Mouse (Mus musculus) CD8-positive naive resting alpha-beta T cell, adult 2 months (primary cell): ENCODE data around the gene Tmtc2.

ENCODE experiments used
- DNase-seq, 2 experiments: peaks; one replicate each; pipeline ENCODE4 v3.0.0; 2022; ENCODE audit warnings: low read depth in 2 of 2, low spot score in 2 of 2

The Tmtc2 gene

DNA sequence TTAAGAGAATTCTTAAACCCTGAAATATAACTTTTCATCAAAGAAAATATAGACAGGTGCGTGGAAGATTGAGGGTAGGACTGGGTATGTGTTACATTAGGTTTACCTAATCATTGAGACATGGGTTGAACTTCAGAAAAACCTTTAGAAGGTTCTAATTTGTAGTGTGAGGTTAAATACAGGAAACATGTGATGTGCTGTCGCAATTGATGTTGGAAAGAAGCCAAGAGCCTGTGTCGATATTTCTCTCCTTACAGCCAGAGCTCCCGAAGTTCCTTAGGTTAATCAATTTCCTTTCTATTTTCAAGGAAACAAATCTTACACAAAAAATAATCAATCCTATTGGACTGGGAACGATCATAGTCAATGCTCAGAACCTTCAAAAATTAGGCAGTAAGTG, 261.3 kb downstream of the Tmtc2 start:
- DNase-seq: no peak

DNA sequence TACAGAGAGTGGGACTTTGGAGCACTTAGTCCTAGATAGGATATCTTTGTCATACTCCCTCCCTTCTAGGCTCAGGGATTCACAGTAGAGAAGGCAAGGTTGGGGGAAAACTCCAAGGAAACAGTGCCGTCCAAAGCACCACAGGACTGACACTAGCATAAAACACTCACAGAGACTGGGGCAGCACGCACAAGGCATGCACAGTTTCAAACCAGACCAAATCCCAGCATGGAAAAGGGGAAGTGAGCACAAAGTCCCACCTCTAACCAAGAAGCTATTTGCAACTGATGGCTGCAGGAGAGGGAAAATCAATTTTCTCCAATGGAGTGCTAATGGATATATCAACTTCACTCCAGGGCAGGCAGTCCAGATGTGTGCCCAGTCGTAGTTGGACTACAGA, 276.7 kb downstream of the Tmtc2 start:
- DNase-seq: no peak

DNA sequence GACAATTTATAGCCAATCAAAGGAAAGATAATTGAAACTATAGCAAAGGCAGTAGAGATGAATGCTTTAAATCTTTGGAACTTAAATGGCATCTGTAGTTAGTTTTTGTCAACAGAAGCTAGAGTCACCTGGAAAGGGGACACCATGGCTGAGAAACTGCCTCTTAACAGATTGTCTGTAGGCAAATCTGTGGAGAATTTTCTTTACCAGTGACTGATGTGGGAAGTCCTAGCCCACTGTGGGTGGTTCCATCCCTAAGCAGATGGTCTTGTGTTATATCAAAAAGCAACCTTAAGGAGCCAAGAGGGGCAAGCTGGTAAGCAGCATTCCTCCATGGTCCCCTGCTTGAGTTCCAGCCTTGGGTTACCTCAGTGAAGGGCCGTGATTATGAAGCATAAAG, 281.3 kb downstream of the Tmtc2 start:
- no peak for DNase-seq

DNA sequence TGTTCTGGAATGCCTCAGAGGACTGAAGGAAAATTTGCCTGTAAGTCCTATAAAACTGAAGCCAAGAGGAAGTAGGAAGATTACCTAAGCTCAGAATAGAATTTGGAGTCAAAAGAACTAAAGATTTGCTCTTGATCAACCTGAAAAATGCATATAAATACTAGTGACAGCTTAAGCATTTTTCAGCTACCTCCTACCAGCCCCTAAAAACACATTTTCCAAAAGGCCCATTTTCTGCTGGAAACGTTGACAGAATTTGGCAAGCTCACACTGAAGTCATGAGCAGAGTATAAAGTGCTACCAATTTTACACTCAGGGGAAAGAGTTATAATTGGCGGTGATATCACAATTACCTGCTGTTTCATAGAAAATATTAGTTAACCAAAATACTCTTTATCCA, 285.8 kb downstream of the Tmtc2 start:
- no peak for DNase-seq

DNA sequence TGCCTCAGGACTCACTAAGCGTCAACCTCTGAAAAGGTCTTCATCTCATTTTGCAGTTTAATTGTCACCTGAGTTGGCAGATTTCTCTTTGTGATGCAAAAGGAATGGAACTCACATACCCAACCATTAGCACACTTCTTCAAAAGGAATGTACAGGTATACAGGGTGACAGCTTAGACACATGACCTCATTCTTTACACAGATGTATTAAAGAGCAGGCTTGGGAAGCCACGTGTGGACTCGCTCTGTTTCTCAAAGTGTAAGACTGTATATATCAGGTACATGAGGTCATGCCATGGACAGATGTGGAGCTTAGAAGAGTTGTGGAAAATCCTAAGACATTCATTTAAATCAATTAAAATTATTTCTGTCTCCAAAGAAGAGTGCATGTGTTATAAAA, 286.7 kb downstream of the Tmtc2 start:
- DNase-seq: no peak

DNA sequence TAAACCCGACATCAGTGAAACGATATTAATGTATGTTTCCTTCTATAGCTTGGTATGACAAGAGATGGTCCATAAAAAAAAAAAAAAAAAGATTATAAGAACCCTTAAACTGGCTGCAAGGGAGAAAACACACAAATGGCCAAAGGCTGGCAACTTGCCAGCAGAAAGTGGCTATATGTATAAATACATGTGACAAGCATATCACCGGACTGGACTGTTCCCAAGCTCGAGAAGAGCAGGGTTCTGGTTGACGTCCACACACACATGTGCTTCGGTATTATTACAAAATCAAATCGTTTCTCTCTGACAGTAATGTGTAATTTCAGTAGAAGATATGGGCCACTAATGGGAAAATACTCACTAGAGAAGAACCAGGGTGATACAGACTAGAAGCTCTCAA, 287.2 kb downstream of the Tmtc2 start:
- DNase-seq: no peak

DNA sequence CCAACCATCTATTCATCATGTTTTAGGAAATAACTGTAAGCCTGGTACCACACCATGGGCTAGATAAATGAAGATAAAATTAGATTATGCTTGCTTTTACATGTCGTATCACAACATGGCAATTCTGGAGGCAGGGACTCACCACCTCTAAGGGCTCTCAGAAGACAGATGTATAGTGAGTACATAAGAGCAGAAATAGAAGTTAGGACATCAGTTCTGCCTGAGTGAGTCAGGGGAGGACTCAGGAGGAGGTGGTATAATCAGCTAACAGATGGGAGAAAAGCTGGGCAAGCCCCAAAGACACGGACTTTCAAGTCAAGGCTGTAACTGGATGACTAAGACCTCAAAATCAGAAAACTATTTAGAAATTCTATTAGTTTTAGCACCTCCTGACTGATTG, 288.0 kb downstream of the Tmtc2 start:
- no peak for DNase-seq

DNA sequence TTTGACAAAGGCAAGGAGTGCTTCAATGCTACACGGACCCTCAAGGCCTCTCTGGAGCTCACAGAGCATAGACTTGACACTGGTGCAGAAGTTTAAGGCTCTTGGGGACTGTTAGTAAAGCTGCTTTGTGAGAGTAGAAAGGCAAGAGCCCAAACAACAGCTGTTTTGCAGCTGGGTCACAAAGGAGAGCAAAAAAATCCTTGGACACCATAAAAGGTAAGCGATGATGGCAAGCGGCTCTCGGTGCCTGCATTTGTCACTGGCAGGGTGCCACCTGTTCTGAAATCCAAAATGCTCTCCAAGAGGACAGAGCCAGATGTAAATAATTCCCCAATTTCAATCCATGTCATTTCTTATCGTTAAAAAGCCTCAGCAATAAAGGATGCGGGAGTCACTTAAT, 290.1 kb downstream of the Tmtc2 start:
- DNase-seq: no peak

DNA sequence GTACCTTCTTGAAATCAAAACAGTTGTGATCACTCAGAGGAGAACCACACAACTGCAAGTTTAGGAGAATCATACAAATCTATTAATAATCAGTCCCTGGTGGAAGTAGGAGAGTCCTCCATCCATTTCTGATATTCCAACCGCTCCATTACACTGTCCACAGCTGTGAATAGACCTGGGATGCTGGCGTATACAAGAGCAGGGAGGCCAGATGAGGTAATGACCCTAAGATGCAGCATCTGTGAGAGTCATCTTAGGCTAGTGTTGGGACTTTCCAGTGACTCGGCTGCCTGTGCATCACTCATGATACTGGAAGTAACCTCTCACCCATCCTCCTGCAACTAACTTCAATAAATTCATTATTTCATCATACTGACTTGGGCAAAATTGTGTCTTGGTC, 293.3 kb downstream of the Tmtc2 start:
- DNase-seq: no peak

DNA sequence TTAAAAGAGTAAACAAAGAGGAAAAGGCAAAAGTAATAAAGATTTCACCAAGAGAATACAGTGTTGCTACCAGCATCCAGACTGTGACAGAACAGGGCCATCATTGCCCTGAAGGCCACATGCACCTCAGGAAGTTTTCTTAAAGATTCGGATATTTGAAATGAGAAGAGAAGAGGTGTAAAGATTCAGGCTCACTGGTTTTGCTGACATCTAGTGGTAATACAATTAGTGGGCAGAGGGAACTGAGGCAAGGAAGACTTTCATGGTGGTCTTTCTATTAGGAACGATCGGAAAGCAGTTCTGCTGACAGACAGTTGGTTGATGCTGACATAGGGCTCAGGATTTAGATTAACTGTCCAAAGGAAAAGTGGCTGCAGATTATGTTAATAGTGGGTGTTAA, 314.2 kb downstream of the Tmtc2 start:
- DNase-seq: no peak

DNA sequence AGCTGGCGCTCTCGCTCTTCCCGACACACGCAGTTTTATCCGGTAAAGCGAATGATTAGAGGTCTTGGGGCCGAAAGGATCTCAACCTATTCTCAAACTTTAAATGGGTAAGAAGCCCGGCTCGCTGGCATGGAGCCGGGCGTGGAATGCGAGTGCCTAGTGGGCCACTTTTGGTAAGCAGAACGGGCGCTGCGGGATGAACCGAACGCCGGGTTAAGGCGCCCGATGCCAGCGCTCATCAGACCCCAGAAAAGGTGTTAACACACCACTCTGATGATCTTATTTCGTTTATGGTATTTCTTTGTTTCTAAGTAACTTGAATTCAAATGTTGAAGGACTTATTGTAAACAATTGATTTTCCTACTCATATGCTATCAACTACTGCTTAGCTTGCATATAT, 336.0 kb downstream of the Tmtc2 start:
- DNase-seq: peak; percentile 42 to 71

DNA sequence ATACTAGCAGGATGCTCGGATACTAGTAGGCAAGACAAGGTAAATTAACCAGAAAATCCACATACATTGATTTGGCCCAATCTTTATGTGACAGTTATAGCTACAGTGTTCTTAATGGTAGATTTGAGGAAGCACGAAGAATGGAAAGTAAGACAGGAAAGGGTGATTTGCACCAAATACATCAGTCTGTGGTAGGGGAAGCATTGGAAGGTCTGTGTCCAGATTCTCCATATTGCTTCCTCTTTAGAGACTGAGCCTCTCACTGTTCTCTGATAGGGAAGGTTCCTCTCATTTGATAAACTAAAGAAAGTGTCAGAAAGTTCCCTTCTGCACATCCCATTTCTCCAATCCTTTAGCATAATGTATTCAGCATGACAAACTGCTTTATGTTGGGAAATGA, 341.4 kb downstream of the Tmtc2 start:
- no peak for DNase-seq

DNA sequence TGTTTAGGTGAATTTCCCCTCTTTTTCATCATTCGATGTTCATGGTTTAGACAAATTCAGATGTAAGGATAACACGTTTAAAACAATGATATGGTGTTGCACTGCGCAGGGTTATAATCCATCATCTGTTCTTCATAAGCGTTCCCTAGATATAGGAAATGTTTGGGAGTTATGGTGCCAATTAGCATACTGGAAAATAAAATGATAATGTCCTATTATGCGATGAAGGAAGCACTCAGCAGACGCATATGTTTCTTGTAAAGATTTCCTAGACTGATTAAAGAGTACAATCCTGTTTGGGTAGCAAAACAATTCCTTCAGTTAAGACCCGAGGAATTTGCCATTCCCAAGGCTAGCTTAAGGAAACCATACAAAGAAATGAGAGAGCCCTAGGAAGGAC, 343.8 kb downstream of the Tmtc2 start:
- no peak for DNase-seq

DNA sequence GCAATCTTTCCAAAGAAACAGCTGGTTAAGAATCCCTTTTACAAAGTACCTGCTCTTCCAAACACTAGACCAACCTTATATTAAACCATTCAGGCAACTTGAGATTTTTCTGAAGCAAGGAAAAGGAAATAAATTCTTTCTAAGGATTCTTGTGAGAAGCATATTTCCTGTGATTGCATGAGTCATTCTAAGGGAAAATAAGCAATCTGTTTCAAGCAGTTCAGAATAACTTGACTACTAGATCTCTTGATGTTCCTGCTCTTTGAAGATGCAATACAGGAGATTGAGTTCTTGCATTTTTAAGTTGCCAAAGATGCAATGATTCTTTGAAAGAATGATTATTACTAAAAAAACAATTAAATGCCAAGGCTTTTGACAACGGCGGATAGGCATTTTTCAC, 345.6 kb downstream of the Tmtc2 start:
- DNase-seq: no peak

DNA sequence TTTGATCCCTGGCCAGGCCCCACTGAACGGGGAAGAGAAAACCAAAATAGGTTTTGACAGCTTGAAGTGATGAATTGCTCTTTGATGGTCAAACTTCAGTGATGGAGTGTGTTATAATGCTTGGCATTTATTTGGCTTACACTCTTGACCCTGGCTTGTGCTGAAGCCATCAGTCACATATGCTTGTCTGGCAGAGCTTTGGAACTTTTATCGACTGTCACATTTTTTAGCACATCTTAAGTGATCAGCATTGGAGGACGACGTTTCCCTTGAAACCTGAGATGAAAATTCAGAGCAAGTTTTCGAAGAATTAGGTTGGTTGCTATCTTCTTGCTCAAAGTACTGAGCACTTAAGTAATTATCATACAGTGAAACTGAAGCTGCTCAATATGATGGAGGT, 346.6 kb downstream of the Tmtc2 start:
- DNase-seq: no peak

DNA sequence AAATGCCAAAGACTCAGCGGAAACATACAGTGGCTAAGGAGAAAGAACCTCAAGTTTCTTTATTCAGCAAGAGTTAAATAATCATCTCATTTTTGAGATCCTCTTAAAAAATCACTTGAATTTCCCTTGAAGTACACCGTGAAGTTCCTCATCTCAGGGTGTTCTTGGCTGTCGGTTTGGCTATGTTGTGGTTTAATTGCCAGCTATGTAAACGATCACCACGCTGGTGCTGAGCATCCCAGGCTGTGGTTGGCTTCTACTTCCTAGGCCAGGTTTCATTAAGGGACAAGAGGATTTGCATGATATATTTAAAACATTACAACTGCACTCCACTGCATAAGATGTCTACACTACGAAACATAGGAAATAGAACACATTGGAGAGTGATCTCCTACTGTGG, 348.5 kb downstream of the Tmtc2 start:
- no peak for DNase-seq

DNA sequence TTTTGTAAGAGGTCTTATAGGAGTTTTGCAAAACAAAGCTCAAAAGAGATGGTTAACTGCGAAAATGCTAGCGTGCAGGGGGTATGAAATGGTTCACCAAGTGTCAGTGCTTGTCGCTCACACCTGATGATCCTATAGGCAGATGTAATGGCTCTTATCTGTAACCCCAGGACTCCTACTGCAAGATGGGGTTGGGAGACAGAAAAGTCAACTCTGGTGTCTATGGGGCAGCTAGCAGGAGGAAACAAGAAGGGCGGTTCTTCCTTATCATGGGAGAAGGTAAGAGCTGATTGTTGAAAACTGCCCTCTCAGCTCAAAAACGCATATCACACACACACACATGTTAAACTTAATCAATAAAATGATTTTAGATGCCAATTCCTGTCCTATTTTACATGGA, 351.3 kb downstream of the Tmtc2 start:
- no peak for DNase-seq

DNA sequence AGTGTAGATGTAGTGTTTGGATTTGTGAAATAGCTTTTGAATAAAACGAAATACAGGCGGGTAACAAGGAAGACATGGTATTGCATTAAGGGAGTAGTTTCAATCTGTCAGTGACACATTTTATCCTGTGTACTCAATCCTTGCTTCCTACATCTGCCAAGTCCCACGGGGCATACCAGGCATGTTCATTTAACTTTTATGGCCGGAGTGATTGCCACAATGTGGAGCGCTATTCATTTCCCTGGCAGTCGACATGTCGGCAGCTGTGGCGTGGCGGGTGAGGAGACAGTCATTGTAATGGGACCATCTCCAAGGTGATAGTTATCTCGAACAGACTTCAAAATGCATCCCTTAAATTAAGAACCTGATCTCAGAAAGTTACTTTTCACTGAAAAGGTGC, 372.8 kb downstream of the Tmtc2 start:
- no peak for DNase-seq

DNA sequence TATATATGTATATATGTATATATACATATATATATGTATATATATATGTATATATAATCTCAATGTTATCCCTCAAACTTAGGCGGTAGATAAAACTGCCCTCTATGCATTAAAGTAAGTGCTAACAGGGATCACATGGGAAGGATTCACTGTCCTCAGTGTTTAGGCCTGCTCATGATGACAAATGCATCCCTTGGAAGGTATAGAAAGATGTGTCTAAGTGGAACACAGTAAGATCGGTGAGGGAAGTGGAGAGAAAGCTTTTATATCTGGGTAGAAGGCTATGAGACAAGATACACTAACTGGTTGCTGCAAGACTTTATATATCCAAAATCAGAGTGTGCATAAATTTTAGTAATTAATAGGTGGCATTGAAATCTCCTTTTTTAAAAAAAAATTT, 373.6 kb downstream of the Tmtc2 start:
- DNase-seq: no peak

DNA sequence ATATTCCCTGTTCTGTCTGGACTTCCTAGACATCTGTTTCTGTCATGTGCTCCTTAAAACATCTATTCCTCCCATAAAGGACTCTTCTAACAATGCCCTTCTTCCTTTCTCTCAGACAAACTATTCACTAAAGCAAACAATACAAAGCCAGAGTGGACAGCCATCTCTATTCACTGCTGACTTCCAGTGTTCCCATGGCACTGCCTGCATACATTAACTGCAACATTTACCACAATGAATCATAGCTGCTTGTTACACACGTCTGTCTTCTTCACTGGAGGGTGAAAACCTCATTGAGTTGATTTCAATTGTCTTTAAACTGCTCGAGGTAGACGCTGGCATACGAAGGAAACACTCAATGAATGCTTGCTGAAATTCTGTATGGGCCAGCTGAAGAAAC, 374.2 kb downstream of the Tmtc2 start:
- DNase-seq: no peak

DNA sequence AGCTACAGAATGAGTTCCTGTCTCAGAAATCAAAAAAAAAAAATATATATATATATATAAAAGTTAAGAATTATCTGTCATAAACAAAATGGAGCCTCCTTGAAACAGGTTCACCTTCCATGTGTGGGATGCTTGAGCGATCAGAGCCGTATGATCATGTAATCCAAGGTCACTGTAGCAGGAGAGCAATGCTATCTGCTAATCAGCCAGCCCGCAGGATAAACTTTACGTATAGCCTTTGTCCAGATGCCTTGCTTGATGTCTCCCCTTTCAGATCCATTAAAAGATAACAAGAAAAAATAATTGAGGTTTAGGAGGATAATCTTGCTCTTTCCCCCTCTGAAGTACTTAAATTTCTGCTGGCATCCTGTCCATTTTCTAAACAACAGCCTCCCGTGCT, 374.7 kb downstream of the Tmtc2 start:
- DNase-seq: no peak

DNA sequence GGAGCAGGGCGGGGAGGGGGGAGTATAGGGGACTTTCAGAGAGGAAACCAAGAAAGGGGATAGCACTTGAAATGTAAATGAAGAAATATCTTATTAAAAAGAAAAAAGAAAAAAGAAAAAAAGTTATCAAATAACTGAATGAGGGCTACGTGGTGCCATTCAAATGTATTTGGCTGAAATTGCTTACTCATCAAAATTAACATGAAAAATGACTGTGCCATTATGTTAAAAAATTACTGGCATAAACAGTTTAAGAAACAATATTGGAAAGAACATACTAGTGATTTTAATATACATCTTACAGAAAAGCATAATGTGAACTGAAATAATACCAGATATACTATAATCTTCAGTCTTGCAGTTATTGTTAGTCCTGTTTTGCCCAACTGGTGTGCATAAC, 378.9 kb downstream of the Tmtc2 start:
- DNase-seq: no peak

DNA sequence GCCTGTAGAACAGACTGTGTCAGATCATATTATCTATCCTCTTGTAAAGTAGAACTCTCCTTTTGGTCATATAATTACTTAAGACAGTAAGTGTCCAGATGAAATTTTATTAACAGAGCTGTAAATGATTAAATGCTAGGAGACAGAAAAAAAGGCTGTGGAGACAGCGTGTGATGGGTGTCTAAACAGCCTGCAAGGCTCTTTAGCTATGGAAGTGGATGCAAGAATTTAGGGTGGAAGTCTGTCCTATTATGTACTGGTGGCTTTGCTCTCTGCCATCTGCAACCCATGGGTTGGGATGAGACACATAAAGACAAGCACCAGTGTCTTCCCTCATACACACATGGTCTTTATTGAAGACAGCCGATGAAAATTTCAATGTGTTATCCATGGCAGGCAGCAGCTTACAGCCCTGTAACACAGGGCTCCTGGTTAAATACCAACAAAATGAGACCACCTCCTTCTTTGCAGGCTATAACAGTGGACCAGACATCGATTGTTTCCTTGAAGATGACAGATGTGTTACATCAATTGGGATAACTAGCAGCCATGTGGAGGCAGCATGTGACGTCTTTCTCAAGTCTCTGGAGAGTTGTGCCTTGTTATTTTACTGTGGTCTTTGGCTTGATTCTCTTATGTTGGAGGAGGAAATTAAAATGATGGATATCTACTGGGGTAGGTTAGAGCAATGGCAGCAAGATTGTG, 380.3 kb downstream of the Tmtc2 start:
- no peak for DNase-seq

DNA sequence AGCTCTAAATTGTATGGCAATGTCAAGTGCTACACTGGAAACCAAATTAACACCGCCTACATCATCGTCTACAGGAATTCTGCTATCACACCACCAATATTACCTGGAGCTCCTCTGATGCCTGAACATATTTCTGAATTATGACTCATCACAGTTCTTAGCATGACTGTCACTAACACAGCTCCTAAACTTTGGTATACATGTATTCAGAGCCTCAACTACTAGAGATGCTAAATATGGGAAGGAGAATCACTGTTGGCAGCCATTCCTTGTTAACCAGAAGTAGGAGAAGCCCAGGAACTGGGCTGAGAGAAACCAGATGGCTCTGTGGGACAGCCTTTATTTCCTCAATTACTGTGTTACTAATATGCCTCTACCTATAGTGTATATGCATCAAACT, 382.2 kb downstream of the Tmtc2 start:
- DNase-seq: no peak
